Mouse (Mus musculus): ENCODE measurements around the gene Wdr83.

Wdr83 gene

GRCm38 (mm10) chr8:85076001-85076400 lies 5.1 kb downstream of the Wdr83 start:
- no peak for DNase-seq

GRCm38 (mm10) chr8:85074617-85075016 lies 6.5 kb downstream of the Wdr83 start:
- DNase-seq: no peak

GRCm38 (mm10) chr8:85074167-85074566 lies 6.9 kb downstream of the Wdr83 start:
- DNase-seq: no peak

- DNase-seq: no peak
Observed at GRCm38 (mm10) chr8:85073041-85073612, 8.0 kb downstream of the Wdr83 start.

GRCm38 (mm10) chr8:85072364-85072929 lies 8.7 kb downstream of the Wdr83 start:
- no peak for DNase-seq

GRCm38 (mm10) chr8:85071514-85072281 lies 9.4 kb downstream of the Wdr83 start, which contains the start of gene Dhps:
Dhps (plus strand) TSS chr8:85071757.
- DNase-seq: peak; percentile 89

GRCm38 (mm10) chr8:85071041-85071440 lies 10.1 kb downstream of the Wdr83 start:
- DNase-seq: no peak

GRCm38 (mm10) chr8:85067982-85068381 lies 13.1 kb downstream of the Wdr83 start, which contains the start of gene Gm5741:
Gm5741 (minus strand) TSS chr8:85067982.
- no peak for DNase-seq

GRCm38 (mm10) chr8:85067155-85067554 lies 14.0 kb downstream of the Wdr83 start:
- DNase-seq: no peak

GRCm38 (mm10) chr8:85065213-85065612 lies 15.9 kb downstream of the Wdr83 start:
- no peak for DNase-seq

- no peak for DNase-seq
Observed at GRCm38 (mm10) chr8:85062603-85063002, 18.5 kb downstream of the Wdr83 start.

- DNase-seq: peak; percentile 89
Observed at GRCm38 (mm10) chr8:85059879-85060616, 21.1 kb downstream of the Wdr83 start, which contains the start of gene Fbxw9. Fbxw9 (plus strand) TSS chr8:85060055.

GRCm38 (mm10) chr8:85057367-85057766 lies 23.7 kb downstream of the Wdr83 start:
- DNase-seq: no peak

- DNase-seq: no peak
Observed at GRCm38 (mm10) chr8:85043619-85044018, 37.5 kb downstream of the Wdr83 start.

GRCm38 (mm10) chr8:85037681-85038531 lies 43.2 kb downstream of the Wdr83 start:
- DNase-seq: peak; percentile 72

GRCm38 (mm10) chr8:85037366-85037680 lies 43.8 kb downstream of the Wdr83 start:
- DNase-seq: no peak

GRCm38 (mm10) chr8:85036718-85037365 lies 44.3 kb downstream of the Wdr83 start, which contains the start of gene Tnpo2:
Tnpo2 (plus strand) TSS chr8:85036915.
- DNase-seq: peak; percentile 88

- no peak for DNase-seq
Observed at GRCm38 (mm10) chr8:85036381-85036717, 44.8 kb downstream of the Wdr83 start.

- no peak for DNase-seq
Observed at GRCm38 (mm10) chr8:85035728-85036310, 45.3 kb downstream of the Wdr83 start.

GRCm38 (mm10) chr8:85035165-85035727 lies 45.9 kb downstream of the Wdr83 start:
- DNase-seq: no peak

GRCm38 (mm10) chr8:85034764-85035163 lies 46.3 kb downstream of the Wdr83 start:
- peak; percentile 51 for DNase-seq
